Mouse (Mus musculus) stomach, postnatal 0 days (tissue): ENCODE measurements around the gene Ccm2.

ENCODE experiments used
- CTCF ChIP-seq: IDR thresholded peaks from 2 replicates; pipeline ENCODE4 v1.5.1; 2016; ENCODE audit warnings: antibody characterized with exemption, low read depth, mild to moderate bottlenecking, moderate library complexity
- EP300 ChIP-seq: optimal IDR thresholded peaks from 2 replicates; pipeline ENCODE3; 2016; ENCODE audit warnings: antibody characterized with exemption

GRCm38 (mm10) chr11:6593406-6593805 is 46.7 kb downstream of the Ccm2 start:
- no peak for TF ChIP-seq EP300
- no peak for TF ChIP-seq CTCF
